Mouse (Mus musculus): ENCODE measurements at regions not wholly inside any gene's neighbourhood (a gene's known extent, or its start where the extent isn't known, plus 50 kb on each side); places are given as distances from the start of the nearest gene placed in this dataset.

GRCm38 (mm10) chr8:89210684-89211083 lies 166.7 kb upstream of the Sall1 start:
- no peak for DNase-seq (ENCODE audit: low read depth, low spot score)

DNA sequence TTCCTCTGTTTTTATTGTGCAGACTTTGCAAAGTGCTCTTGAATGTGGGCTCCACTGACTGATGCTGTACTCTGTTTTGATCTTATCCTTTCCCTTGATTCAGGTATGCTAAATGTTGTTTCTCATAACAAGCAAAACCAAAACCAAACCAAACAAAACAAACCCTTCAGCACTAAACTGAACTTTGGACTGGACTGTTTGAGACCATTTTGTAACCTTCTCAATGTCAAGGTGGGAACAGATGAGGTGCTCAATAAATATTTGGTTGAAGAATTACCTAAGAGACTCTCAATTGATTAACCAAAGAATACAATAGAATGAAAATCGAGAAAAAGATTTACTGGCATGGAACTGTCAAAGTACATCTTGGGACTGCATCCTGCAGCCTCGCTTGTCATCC lies 163.9 kb upstream of the Sall1 start:
- no peak for DNase-seq (ENCODE audit: low read depth, low spot score)

- DNase-seq (ENCODE audit: low read depth, low spot score) = no peak
Measured at GRCm38 (mm10) chr8:89202484-89203096, 158.6 kb upstream of the Sall1 start.

GRCm38 (mm10) chr8:89200301-89200700 lies 156.3 kb upstream of the Sall1 start:
- peak; percentile 40 for DNase-seq (ENCODE audit: low read depth, low spot score)

DNA sequence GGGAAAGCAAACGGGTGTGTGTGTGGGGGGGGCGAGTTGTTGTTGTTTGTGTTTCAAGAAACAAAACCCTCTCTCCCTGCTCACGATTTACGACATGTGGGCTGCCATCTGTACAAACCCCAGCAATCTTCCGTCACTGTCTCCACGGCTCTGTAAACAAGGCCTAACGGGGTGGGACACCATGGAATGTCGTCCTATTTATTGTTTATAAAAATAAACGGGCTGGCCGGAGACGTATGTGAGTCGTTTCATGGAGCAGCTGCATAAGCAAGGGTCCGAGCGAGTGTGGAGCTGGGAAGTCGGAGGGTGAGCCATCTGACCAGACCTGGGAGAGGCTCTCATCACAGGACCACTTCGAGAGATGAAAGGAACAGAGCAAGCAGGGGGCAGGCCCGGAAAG lies 141.4 kb upstream of the Sall1 start:
- no peak for DNase-seq (ENCODE audit: low read depth, low spot score)

DNA sequence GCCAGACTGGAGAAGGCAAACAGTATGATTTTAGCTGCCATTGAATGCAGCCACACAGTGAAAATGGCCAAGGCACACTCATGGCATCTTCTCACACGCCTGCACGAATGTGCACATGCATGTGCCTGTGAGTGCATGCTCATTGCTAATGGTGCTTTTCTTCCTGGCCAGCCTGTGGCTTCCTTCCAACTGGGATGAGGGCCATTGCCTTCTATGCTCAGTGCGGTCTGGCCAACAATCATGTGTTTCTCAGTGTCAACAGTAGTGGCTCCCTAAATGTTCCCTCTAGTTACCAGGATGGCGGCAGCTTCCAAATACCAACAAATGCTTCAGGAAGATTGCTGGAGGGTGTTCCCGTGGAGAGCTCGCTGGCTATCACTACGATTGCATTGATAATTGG lies 131.7 kb upstream of the Sall1 start:
- no peak for DNase-seq (ENCODE audit: low read depth, low spot score)

DNA sequence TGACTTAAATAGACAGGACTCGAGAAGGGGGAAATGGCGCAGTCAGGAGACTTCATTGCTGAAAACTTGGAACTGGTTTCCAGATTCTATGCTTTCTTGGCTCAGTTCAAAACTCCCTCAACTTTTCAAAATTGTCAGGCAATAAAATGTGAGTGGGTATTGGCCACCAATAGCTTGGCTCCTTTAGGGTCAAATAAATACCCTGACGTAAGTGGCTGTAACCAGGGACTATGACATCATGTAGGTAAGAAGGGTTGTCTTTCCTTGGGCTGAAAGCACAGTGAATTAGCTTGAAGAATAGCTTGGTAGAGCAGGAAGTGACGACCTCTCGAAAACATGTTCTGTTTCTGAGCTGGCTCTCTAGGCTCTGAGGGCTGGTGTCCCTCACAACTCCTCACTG lies 127.6 kb upstream of the Sall1 start:
- no peak for DNase-seq (ENCODE audit: low read depth, low spot score)

GRCm38 (mm10) chr8:89169484-89169883 lies 125.5 kb upstream of the Sall1 start:
- no peak for DNase-seq (ENCODE audit: low read depth, low spot score)

DNA sequence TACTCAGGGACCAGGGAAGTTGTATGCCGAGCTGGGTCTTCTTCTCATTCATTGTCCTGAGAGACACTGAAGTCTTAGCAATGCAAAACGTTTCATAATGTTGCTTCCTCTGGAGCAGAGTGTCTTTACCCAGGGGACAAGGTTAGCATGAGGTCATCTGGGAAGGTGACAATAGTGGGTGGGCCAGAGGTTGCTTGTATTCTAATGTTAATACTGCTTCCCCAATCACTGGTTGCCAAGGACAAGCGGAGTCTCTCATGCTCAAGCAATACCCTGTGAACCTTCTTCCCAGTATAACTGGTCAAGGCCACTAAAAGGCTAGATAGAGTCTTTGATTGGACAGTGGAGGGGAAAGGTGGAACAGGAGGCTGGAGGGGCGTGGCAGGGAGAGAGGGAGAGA lies 123.1 kb upstream of the Sall1 start:
- no peak for DNase-seq (ENCODE audit: low read depth, low spot score)

GRCm38 (mm10) chr8:89156909-89157308 lies 112.9 kb upstream of the Sall1 start:
- no peak for DNase-seq (ENCODE audit: low read depth, low spot score)

DNA sequence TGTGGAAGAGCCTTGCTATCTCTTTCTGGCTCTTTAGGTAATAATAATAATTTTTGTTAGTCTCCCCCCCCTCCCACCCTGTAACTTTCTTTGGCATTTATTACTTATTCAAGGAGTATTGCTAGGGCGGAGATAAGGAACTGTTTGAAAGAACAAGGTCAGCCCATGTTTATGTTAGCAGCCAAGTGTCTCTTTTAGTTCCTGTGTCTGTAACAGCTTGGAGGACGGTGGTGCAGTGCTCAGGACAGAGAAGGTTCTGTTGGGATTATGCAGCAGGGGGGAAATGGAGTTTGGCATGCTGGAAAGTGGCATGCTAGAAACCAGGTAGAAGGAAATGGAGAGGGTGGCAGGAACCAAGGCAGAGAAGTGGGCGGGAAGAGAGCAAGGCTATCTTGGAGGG lies 109.6 kb upstream of the Sall1 start:
- DNase-seq (ENCODE audit: low read depth, low spot score) = no peak

DNA sequence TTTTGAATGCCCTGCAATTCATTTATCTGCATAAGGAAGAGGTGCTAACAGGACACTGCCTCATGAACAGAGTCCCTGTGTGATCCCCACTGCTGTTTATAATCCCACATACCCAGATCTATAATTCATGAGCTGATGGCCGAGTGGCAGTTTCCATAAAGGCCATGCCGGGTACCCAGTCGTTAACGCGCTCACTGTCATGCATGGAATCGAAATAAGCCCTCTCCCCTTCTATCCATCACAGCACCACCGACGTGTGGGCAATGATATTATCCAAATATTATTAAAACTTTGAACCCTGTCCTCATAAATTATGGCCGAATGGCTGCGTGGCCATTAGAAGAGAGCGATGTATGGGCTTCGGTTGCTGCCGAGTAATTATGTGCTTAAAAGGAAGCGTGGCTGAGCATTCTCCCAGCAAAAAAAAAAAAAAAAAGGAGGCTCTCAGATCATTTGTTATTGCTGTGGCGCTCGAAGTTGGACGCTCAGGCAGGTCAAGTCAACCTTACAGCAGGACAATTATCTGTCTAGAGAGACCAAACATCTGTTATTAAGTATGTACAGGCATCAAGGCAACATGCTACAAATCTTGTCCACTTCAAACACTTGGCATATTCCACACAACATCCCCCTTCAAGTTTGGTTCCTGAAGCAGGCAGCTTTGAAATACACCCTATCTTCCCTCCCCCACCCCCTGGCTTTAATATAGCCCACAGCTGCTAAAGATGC lies 109.1 kb upstream of the Sall1 start:
- DNase-seq (ENCODE audit: low read depth, low spot score) = no peak

GRCm38 (mm10) chr8:89152331-89152730 lies 108.4 kb upstream of the Sall1 start:
- no peak for DNase-seq (ENCODE audit: low read depth, low spot score)

- no peak for DNase-seq (ENCODE audit: low read depth, low spot score)
Measured at GRCm38 (mm10) chr8:89150952-89151351, 107.0 kb upstream of the Sall1 start.

DNA sequence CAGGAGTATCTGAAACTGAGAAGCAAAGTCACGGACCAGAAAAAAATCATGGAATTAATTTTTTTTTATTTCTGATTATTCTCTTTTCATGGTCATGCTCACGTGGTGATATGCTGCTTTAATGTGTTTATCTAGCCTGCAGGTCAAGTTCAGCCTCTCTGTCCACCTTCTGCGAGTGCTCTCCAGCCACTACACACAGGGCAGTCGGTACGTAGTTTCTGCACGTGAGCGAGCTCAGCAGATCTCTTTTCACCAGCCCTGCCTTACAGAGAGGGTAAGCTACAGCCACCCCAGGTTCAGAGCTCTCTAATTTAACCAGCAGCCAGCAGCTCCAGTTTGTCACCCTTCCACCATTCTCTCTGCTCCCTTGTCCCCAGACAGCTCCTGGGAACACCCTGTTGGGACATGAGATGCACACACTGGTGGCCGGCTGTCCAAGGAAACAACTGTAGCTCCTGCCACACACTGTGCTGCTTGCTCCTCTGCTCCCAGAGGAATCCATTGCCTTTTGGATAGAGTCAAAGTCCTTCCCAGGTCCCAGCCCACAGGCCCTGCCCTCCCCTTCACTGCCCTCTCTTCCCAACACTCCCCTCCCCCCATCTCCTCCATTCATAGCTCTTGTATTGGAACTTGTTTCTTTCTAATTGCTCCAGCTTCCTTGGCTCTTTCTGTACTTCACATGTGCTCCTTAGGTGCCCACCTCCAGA lies 97.7 kb upstream of the Sall1 start:
- no peak for DNase-seq (ENCODE audit: low read depth, low spot score)

GRCm38 (mm10) chr8:89139876-89140275 lies 95.9 kb upstream of the Sall1 start:
- DNase-seq (ENCODE audit: low read depth, low spot score) = no peak

DNA sequence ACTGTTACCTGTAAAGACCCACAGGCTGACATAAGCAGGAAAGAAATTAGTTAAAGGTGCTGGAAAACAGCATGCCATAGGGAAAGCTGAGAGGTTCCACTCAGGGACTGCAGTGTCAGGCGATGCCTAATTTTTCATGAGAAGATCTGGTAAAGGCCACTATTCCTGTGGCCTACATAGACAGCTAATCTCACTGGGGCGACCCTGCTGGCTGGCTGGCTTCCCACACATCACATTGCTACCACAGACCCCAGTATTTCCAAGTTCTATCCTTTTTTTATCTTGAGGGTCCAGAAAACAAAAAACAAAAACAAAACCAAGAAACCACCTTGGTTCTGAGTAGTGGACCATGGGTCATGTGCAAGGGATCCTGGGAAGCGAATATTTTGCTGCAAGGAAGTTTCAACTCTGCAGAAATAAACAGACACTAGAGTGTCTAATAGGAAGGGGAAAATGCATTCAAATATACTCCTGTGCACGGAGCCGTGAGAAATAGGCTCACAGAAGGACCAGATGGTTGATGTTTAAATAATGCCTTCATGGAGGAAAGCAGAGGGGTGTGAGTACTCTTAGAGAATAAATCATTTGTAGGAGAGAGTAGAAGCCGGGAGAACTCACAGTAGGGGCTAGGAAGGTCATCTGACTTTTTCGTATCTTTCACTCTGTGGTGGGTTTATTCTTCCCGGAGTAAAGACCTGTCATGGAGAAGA lies 94.6 kb upstream of the Sall1 start:
- no peak for DNase-seq (ENCODE audit: low read depth, low spot score)

DNA sequence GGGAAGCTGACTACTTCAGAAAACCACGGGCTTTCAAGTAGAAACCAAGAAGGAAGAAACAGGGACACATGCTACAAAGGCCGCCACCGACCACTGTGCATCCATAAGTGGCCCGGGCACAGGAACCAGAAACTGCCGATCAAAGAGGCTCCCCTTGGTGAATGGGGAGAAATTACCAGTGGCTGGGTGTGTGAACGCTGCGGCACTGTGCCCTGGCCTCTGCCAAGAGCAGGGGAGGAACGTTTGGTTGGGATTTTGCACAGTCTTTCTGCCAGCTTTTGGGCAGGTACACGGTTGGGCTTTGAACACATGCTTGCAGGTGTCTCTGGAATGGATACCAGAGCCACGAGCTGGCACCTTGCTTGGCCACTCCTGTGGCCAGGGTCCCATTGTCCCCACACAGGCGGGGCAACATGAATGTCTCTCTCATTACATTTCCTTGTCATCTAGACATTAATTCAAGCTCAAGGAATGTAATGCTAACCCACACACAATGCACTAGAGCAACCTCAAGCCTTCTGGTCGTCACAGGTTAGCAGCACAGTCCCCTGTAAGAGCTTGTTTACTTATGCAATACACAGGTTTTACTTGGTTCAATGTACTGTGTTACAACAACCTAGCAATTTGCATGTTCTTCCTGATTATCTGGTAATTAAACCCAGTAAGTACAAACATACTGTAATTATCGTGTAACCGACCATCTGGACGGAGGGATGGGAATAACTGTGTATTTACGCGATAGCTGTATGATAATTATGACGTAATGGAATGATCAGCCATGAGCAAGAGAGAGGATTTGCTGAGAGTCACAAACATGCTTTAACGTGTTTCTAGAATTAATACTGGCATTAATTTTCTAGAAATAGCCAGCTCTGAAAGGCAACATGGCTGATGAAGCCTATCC lies 90.9 kb upstream of the Sall1 start:
- no peak for DNase-seq (ENCODE audit: low read depth, low spot score)

GRCm38 (mm10) chr8:89134058-89134457 lies 90.1 kb upstream of the Sall1 start:
- no peak for DNase-seq (ENCODE audit: low read depth, low spot score)

DNA sequence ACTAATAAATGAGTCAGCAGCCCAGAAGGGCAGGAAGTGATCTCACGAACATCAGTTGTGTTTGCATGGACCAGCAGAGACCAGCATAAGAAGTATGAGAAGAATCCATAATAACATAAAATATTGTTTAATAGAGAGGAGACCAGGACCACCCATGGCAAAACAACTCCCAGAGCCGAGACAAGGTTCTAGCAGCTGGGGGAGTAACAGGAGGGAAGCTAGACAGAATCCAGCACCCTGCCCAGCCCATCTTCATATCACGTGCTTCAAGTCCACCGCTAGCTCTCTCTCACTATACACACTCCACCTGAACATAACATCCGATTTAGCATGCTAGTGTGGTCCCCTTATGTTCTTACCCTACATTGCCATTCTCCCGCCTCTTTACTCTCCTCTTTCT lies 77.1 kb upstream of the Sall1 start:
- DNase-seq (ENCODE audit: low read depth, low spot score) = no peak

All from telencephalon, adult 2 months (tissue).